Mouse (Mus musculus) embryonic fibroblast, embryonic 13.5 days (primary cell): ENCODE results near the gene Batf2.

Experiments
- CTCF ChIP-seq: IDR thresholded peaks from 2 replicates; pipeline ENCODE4 v1.5.1; 2011; ENCODE audit warnings: mild to moderate bottlenecking, control low read depth, low read length, moderate library complexity, borderline replicate concordance; ENCODE audit not compliant: insufficient read depth
- POLR2A ChIP-seq: IDR thresholded peaks from 2 replicates; pipeline ENCODE4 v1.6.1; 2011; ENCODE audit warnings: low read depth, mild to moderate bottlenecking, control low read depth, low read length, moderate library complexity

- no peak for TF ChIP-seq CTCF
- TF ChIP-seq POLR2A = no peak
Observed at GRCm38 (mm10) chr19:6104476-6104875, 36.3 kb upstream of the Batf2 start.
